Mouse (Mus musculus) erythroblast, embryonic 14.5 days (primary cell): ENCODE results near the gene Plekha7. TPM values are rescaled to one million over a fixed set of nuclear protein-coding genes. Genes with fewer than 3 reads are reported as not detected.

ENCODE experiments used
- H3K27me3 ChIP-seq: 2 replicates; pipeline ENCODE4 v1.6.1; 2012; ENCODE audit warnings: inconsistent platforms; ENCODE audit not compliant: control insufficient read depth
- H3K36me3 ChIP-seq: 2 replicates; pipeline ENCODE4 v1.6.1; 2012; ENCODE audit warnings: mild to moderate bottlenecking, inconsistent platforms; ENCODE audit not compliant: control insufficient read depth
- H3K4me1 ChIP-seq: 2 replicates; pipeline ENCODE4 v1.6.1; 2012; ENCODE audit warnings: inconsistent platforms; ENCODE audit not compliant: control insufficient read depth
- H3K4me3 ChIP-seq: replicated peaks from 2 replicates; pipeline ENCODE3; 2012; ENCODE audit warnings: moderate library complexity, mild to moderate bottlenecking, inconsistent platforms
- H3K9me3 ChIP-seq: 2 replicates; pipeline ENCODE4 v1.6.1; 2012; ENCODE audit warnings: low read length, inconsistent platforms, mixed read lengths; ENCODE audit not compliant: control insufficient read depth
- GATA1 ChIP-seq: IDR thresholded peaks from 2 replicates; pipeline ENCODE4 v1.6.1; 2012; ENCODE audit warnings: low read length, inconsistent platforms, mixed read lengths
- TAL1 ChIP-seq: IDR thresholded peaks from 3 replicates; pipeline ENCODE4 v1.6.1; 2012; ENCODE audit warnings: low read length, inconsistent platforms, mixed read lengths
- polyA plus RNA-seq: library from polyadenylated mRNA; stranded (reverse); fragments of >175 nt; gene quantifications from 2 replicates; pipeline ENCODE4 v1.2.3, GENCODE M21; 2012

Plekha7 gene
- polyA plus RNA-seq, 1 experiment, result 0.19 TPM

- Histone ChIP-seq H3K36me3 (no peaks in the 10 kb centered on the region), H3K4me3 (no peak overlapping the region), H3K4me1 (peaks cover 3% of the 10 kb centered on the region), H3K9me3 (no peaks in the 10 kb centered on the region), H3K27me3 (no peaks in the 10 kb centered on the region)
- no peak for TF ChIP-seq TAL1
- no peak for TF ChIP-seq GATA1
Measured at GRCm38 (mm10) chr7:116258464-116259185, 49.6 kb downstream of the Plekha7 start.

GRCm38 (mm10) chr7:116257953-116258352 lies 50.2 kb downstream of the Plekha7 start:
- no peak for TF ChIP-seq GATA1
- no peak for TF ChIP-seq TAL1
- no peaks in the 10 kb centered on the region for H3K27me3 ChIP-seq
- H3K36me3 ChIP-seq, result no peaks in the 10 kb centered on the region
- H3K4me1 ChIP-seq, result peaks cover 3% of the 10 kb centered on the region
- no peak overlapping the region for H3K4me3 ChIP-seq
- H3K9me3 ChIP-seq, result no peaks in the 10 kb centered on the region

DNA sequence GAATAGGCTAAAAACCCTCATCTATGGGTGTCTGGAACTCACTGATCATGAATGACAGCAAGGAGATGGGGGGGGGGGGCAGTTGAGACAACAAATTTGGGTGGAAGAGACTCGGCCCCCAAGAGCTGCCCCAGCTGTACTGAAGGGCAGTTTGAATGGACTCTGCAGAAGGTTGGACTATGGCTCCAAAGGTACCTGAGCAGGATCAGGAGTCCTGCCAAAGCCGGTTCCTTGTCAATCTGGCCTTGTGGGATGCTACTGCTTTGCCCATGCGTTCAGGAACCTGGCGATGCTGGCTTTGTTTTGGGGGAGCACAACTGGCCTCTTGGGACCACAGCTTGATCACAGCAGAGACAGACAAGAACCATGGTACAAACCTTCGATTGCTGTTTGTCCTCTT lies 52.5 kb downstream of the Plekha7 start:
- H3K9me3 ChIP-seq, result no peaks in the 10 kb centered on the region

GRCm38 (mm10) chr7:116254660-116255059 lies 53.5 kb downstream of the Plekha7 start:
- Histone ChIP-seq H3K4me1 (peaks cover 3% of the 10 kb centered on the region), H3K27me3 (no peaks in the 10 kb centered on the region)
- TF ChIP-seq GATA1 (no peak), TAL1 (no peak)

More for the DNA sequence above, 52.5 kb downstream of the Plekha7 start:
- Histone ChIP-seq H3K4me1 (peaks cover 3% of the 10 kb centered on the region), H3K36me3 (no peaks in the 10 kb centered on the region), H3K4me3 (no peak overlapping the region), H3K27me3 (no peaks in the 10 kb centered on the region)
- TF ChIP-seq TAL1, result no peak
- TF ChIP-seq GATA1, result no peak

DNA sequence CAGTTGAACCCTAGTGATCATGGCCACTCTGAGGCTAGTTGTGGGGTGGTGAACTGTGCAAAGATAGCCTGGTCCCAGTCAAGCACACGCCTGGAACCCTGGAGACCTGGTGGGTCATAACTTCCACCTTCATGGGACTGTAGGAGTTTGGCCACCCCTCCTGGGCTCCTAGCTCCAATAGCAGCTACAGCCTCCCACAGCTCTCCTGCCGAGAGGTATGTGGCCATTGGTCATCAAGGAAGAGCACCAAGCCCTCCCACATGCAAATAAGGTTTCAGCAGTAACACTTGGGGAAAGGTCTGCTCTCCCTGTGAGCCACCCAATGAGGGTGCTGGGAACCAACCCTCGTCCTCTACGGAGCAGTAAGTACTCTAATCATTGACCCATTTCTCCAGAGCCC lies 55.7 kb downstream of the Plekha7 start:
- H3K4me1 ChIP-seq, result peaks cover 3% of the 10 kb centered on the region
- H3K27me3 ChIP-seq, result no peaks in the 10 kb centered on the region
- no peaks in the 10 kb centered on the region for H3K9me3 ChIP-seq
- H3K36me3 ChIP-seq, result no peaks in the 10 kb centered on the region
- H3K4me3 ChIP-seq, result no peak overlapping the region
- no peak for TF ChIP-seq GATA1
- no peak for TF ChIP-seq TAL1

More at GRCm38 (mm10) chr7:116254660-116255059, 53.5 kb downstream of the Plekha7 start:
- Histone ChIP-seq H3K9me3 (no peaks in the 10 kb centered on the region), H3K36me3 (no peaks in the 10 kb centered on the region), H3K4me3 (no peak overlapping the region)

GRCm38 (mm10) chr7:116251516-116251915 lies 56.7 kb downstream of the Plekha7 start:
- no peak for TF ChIP-seq TAL1
- TF ChIP-seq GATA1, result no peak
- no peaks in the 10 kb centered on the region for H3K36me3 ChIP-seq

DNA sequence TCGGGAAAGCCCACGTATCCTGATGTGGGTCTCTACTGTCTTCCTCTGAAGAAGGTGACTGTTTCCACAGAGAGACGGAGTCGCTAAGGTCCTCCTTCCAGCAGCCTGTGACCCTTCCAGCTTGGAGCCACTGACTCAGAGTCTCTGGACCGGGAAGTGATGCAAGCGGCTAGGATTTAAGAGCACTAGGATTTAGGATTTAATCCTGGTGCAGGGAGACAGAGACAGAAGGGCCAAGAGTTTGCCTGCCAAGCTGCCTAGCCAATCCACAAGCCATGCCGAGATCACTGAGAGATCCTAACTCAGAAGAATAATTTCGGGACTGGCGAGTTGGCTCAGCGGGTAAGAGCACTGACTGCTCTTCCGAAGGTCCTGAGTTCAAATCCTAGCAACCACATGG lies 59.6 kb downstream of the Plekha7 start:
- H3K9me3 ChIP-seq, result no peaks in the 10 kb centered on the region
- H3K4me3 ChIP-seq, result no peak overlapping the region
- H3K36me3 ChIP-seq, result no peaks in the 10 kb centered on the region
- no peaks in the 10 kb centered on the region for H3K27me3 ChIP-seq
- TF ChIP-seq GATA1 (no peak), TAL1 (no peak)
- peaks cover 6% of the 10 kb centered on the region for H3K4me1 ChIP-seq

More at GRCm38 (mm10) chr7:116251516-116251915, 56.7 kb downstream of the Plekha7 start:
- peaks cover 9% of the 10 kb centered on the region for H3K4me1 ChIP-seq
- no peak overlapping the region for H3K4me3 ChIP-seq
- no peaks in the 10 kb centered on the region for H3K9me3 ChIP-seq
- H3K27me3 ChIP-seq, result no peaks in the 10 kb centered on the region

DNA sequence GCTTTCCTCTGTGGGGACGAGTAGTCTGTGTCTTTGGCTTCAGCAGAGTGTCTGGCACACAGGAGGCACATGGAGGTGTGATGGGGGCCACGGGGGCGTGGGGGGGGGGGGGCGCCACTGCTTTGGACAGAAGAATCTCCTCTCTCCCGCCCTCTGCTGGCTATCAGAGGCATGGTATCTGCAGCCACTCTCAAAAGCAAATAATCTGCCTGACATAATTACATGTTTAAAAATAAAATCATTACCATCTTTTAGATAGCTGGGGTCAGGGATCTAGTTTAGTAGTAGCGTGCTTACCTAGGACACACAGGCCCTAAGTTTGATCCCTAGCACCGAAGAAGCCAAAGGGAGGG lies 60.8 kb downstream of the Plekha7 start:
- no peaks in the 10 kb centered on the region for H3K9me3 ChIP-seq
- no peaks in the 10 kb centered on the region for H3K27me3 ChIP-seq
- no peak overlapping the region for H3K4me3 ChIP-seq
- H3K36me3 ChIP-seq, result no peaks in the 10 kb centered on the region
- TF ChIP-seq GATA1 (no peak), TAL1 (no peak)
- H3K4me1 ChIP-seq, result peaks cover 6% of the 10 kb centered on the region

- Histone ChIP-seq H3K9me3 (no peaks in the 10 kb centered on the region), H3K27me3 (no peaks in the 10 kb centered on the region), H3K4me3 (no peak overlapping the region), H3K36me3 (no peaks in the 10 kb centered on the region), H3K4me1 (peaks cover 6% of the 10 kb centered on the region)
- no peak for TF ChIP-seq TAL1
- TF ChIP-seq GATA1, result no peak
Measured at GRCm38 (mm10) chr7:116246696-116247376, 61.3 kb downstream of the Plekha7 start.
